Mouse (Mus musculus) stomach, postnatal 0 days (tissue): ENCODE measurements around the gene Gm4305. TPM values are rescaled to one million over a fixed set of nuclear protein-coding genes. Genes with fewer than 3 reads are reported as not detected.
"Not testable (repeated sequence)": the region's sequence is repeated elsewhere in the genome, so short reads cannot be mapped to it uniquely, and the experiment has no call there.

Experiments
- ATAC-seq: fragments of 200-750 bp; cut with Nextera tagmentation; 2 replicates; pipeline ENCODE4 v1.8.0; 2017; ENCODE audit not compliant: low FRiP score, low TSS enrichment
- DNase-seq: peaks from one replicate; pipeline ENCODE4 v3.0.0-alpha.2; 2016; ENCODE audit warnings: low spot score
- H3K27ac ChIP-seq: fragments of 300-500 bp; sonication (generic); replicated peaks from 2 replicates; pipeline ENCODE4 v1.5.1; 2014; ENCODE audit warnings: mild to moderate bottlenecking, control low read depth
- H3K27me3 ChIP-seq: fragments of 300-500 bp; sonication (generic); 2 replicates; pipeline ENCODE4 v1.6.1; 2014; ENCODE audit warnings: low read length; ENCODE audit not compliant: control insufficient read depth, insufficient read depth
- H3K36me3 ChIP-seq: fragments of 300-500 bp; sonication (generic); 2 replicates; pipeline ENCODE4 v1.6.1; 2014; ENCODE audit warnings: low read length, mixed read lengths; ENCODE audit not compliant: control insufficient read depth, insufficient read depth
- H3K4me1 ChIP-seq: fragments of 300-500 bp; sonication (generic); replicated peaks from 2 replicates; pipeline ENCODE4 v1.6.1; 2014; ENCODE audit warnings: antibody characterized with exemption; ENCODE audit not compliant: control insufficient read depth, insufficient read depth
- H3K4me2 ChIP-seq: fragments of 300-500 bp; sonication (generic); replicated peaks from 2 replicates; pipeline ENCODE4 v1.6.1; 2014; ENCODE audit warnings: low read depth, mild to moderate bottlenecking, control low read depth, moderate library complexity
- H3K4me3 ChIP-seq: fragments of 300-500 bp; sonication (generic); 2 replicates; pipeline ENCODE4 v1.5.1; 2014; ENCODE audit warnings: low read depth, low read length, control low read depth
- H3K9ac ChIP-seq: fragments of 300-500 bp; sonication (generic); 2 replicates; pipeline ENCODE4 v1.6.1; 2014; ENCODE audit warnings: mild to moderate bottlenecking, low read length, control low read depth, mixed read lengths
- H3K9me3 ChIP-seq: fragments of 300-500 bp; sonication (generic); 2 replicates; pipeline ENCODE4 v1.6.1; 2016; ENCODE audit warnings: low read length; ENCODE audit not compliant: control insufficient read depth
- WGBS: fragments of 180-500 bp; shearing (Covaris S2); extraction: QIAGEN DNeasy Blood & Tissue Kit; methylation state at CpG from one replicate; pipeline ENCODE4 v1.1.7; 2014; 5-methylcytosine and 5-hydroxymethylcytosine counted together
- polyA plus RNA-seq: library from polyadenylated mRNA; unstranded; fragments of >200 nt; fragmentation: Nextera tagmentation; extraction: Ambion mirVana; gene quantifications from 2 replicates; pipeline ENCODE4 v1.2.1, GENCODE M21; 2015

Gm4305 gene
- not detected in 2 replicates for polyA plus RNA-seq

- DNase-seq, H3K9ac ChIP-seq, H3K27ac ChIP-seq, H3K9me3 ChIP-seq, H3K27me3 ChIP-seq, H3K36me3 ChIP-seq, ATAC-seq, H3K4me2 ChIP-seq, H3K4me1 ChIP-seq, H3K4me3 ChIP-seq: not testable (repeated sequence)
- no CpG with 5 or more reads among the region's 3 CpGs for WGBS
Observed at GRCm38 (mm10) chr10:100350793-100351192, at the start of gene Gm4305. Gene Gm4305, plus strand, starts transcription at chr10:100351093.

- H3K9ac ChIP-seq, H3K27me3 ChIP-seq, H3K4me1 ChIP-seq, H3K4me3 ChIP-seq, H3K9me3 ChIP-seq, ATAC-seq, H3K4me2 ChIP-seq, DNase-seq, H3K27ac ChIP-seq, H3K36me3 ChIP-seq: not testable (repeated sequence)
- no CpG with 5 or more reads among the region's 2 CpGs for WGBS
Observed at GRCm38 (mm10) chr10:100335376-100335775, 15.5 kb upstream of the Gm4305 start, which contains the start of gene Gm4301. Gene Gm4301, plus strand, starts transcription at chr10:100335676.

- not testable (repeated sequence) for ATAC-seq, H3K36me3 ChIP-seq, H3K4me2 ChIP-seq, H3K9ac ChIP-seq, H3K27me3 ChIP-seq, H3K27ac ChIP-seq, DNase-seq, H3K9me3 ChIP-seq, H3K4me3 ChIP-seq, H3K4me1 ChIP-seq
- no CpG with 5 or more reads among the region's 3 CpGs for WGBS
Observed at GRCm38 (mm10) chr10:100340536-100340935, 10.4 kb upstream of the Gm4305 start, which contains the start of gene Gm4302. Gene Gm4302, plus strand, starts transcription at chr10:100340836.

GRCm38 (mm10) chr10:100345672-100346071 lies 5.2 kb upstream of the Gm4305 start, which contains the start of gene Gm4303:
Gene Gm4303, plus strand, starts transcription at chr10:100345972.
- not testable (repeated sequence) for H3K4me3 ChIP-seq, H3K4me1 ChIP-seq, H3K9me3 ChIP-seq, H3K36me3 ChIP-seq, DNase-seq, H3K27me3 ChIP-seq, ATAC-seq, H3K27ac ChIP-seq, H3K9ac ChIP-seq, H3K4me2 ChIP-seq
- no CpG with 5 or more reads among the region's 3 CpGs for WGBS

- H3K36me3 ChIP-seq, H3K27me3 ChIP-seq, H3K4me2 ChIP-seq, H3K9ac ChIP-seq, H3K9me3 ChIP-seq, H3K27ac ChIP-seq, H3K4me1 ChIP-seq, ATAC-seq, H3K4me3 ChIP-seq, DNase-seq: not testable (repeated sequence)
- 40% methylated on average over 2 of the region's 2 CpGs for WGBS
Observed at GRCm38 (mm10) chr10:100356841-100357240, 5.9 kb downstream of the Gm4305 start.

GRCm38 (mm10) chr10:100361038-100361437 lies 10.1 kb downstream of the Gm4305 start, which contains the start of gene Gm4307:
Gene Gm4307, plus strand, starts transcription at chr10:100361338.
- no CpG with 5 or more reads among the region's 3 CpGs for WGBS
- H3K4me2 ChIP-seq, H3K36me3 ChIP-seq, DNase-seq, ATAC-seq, H3K4me3 ChIP-seq, H3K4me1 ChIP-seq, H3K27ac ChIP-seq, H3K27me3 ChIP-seq, H3K9ac ChIP-seq, H3K9me3 ChIP-seq: not testable (repeated sequence)

GRCm38 (mm10) chr10:100382460-100382859 lies 31.6 kb downstream of the Gm4305 start, which contains the start of gene Gm4312:
Gene Gm4312, minus strand, starts transcription at chr10:100382560.
- not testable (repeated sequence) for H3K36me3 ChIP-seq, H3K27ac ChIP-seq, ATAC-seq, H3K4me1 ChIP-seq, H3K4me2 ChIP-seq, DNase-seq, H3K9me3 ChIP-seq, H3K4me3 ChIP-seq, H3K27me3 ChIP-seq, H3K9ac ChIP-seq
- WGBS, result no CpG with 5 or more reads among the region's 2 CpGs

Other genes starting within 250 kb of the Gm4305 start
- gene Gm4301, start 15.4 kb upstream of the Gm4305 start, polyA plus RNA-seq, result not detected in 2 replicates
- gene Gm4302, start 10.3 kb upstream of the Gm4305 start, polyA plus RNA-seq, result not detected in 2 replicates
- gene Gm4303, start 5.1 kb upstream of the Gm4305 start, polyA plus RNA-seq, result not detected in 2 replicates
- gene Gm4307, start 10.2 kb downstream of the Gm4305 start, polyA plus RNA-seq, result not detected in 2 replicates
- gene Gm4312, start 31.5 kb downstream of the Gm4305 start, polyA plus RNA-seq, result not detected in 2 replicates
- 7.6 TPM in 2 replicates for gene Tmtc3, start 136.3 kb downstream of the Gm4305 start, polyA plus RNA-seq
- 2.0 and 2.1 TPM in 2 replicates for gene Cep290, start 136.5 kb downstream of the Gm4305 start, polyA plus RNA-seq
- 5.8 and 6.6 TPM in 2 replicates for gene 4930430F08Rik, start 239.3 kb downstream of the Gm4305 start, polyA plus RNA-seq
- not detected in 2 replicates for gene 1700017N19Rik, start 239.4 kb downstream of the Gm4305 start, polyA plus RNA-seq